Mouse (Mus musculus): ENCODE data around the gene Lins1. TPM values are rescaled to one million over a fixed set of nuclear protein-coding genes. Genes with fewer than 3 reads are reported as not detected.

Lins1 gene
- polyA plus RNA-seq (2012; rRNA removed; ENCODE audit: low replicate concordance), result 4.2 and 8.7 TPM in 2 replicates

DNA sequence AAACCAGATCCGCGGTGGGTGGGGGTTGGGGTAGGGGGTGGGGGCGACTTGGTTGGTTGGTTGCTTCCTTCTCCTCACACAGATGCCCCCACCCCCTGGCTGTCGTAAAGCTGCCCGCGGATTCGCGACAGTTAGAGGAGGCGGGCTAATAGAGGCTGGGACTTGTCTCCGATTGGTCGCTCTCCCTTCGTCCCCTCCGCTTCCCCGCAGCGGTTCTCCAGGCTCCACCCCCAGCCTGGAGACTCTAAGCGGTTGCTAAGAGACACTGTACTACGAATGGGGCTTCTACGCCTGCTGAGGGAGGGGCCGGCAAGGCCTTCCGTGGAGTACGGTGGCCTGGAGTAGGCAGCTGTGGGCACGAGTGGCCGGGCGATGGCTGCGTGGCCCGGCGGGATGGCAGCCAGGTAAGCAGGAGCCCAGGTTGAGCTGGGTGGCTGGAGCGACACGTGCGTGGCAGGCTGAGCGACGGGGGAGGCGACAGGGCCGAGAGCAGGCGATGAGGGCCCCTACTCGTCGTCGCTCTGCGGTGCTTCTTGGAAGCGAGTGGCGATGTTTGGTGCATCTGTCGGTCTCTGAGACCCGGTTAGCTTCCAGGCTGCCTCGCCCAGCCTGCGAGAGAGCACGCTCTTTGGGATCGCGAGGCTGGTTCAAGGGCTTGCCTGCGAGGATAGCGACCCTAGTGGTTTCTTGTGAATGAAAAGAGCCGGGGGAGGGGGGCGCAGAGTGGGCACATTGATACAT is at the start of gene Lins1:
Lins1 (plus strand) TSS at position 270 of the 741 bp plus-strand sequence.

DNA sequence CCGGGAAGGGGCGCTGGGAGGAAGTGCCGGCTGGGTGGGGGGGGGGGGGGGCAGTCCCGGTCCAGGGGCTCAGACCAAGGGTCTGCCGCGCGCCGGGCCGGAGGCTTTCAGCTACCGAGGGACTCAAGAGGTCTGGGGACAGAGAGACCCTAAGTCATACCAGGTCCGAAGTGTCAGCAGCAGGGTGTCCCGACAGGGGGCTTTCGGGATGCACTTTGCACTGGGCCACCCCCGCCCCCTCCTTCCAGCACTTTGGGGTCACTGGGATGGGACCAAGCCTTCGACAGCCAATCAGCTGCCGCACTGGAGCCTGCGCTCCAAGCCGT is 432 bp upstream of the Lins1 start, which contains the start of gene Asb7:
Asb7 (minus strand) TSS at position 303 of the 326 bp plus-strand sequence.

DNA sequence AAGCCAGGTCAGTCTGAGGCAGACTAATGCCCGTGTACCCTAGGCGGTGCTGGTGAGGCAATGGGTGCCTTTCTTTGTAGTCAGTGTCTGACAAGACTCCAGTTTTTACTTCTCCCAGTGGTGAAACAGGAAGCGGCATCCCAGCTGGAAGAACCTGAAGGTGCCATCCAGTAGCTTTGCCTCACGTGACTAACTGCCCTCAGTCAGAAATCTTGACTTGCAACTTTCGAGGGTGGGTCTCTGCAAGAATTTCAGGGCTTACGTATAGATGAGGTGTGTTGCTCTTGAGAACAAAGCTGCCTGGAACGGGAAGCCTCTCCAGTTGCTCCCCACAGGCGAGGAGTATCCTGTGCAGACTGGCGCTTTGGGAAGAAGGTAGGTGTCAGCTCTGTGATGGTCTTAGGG is 53.7 kb downstream of the Lins1 start, which contains the start of gene Cers3:
Cers3 (plus strand) TSS at position 128 of the 405 bp plus-strand sequence.

Other genes with a start within 250 kb of the Lins1 start
- 3.5 and 4.7 TPM in 2 replicates for gene Asb7, start 293 bp upstream of the Lins1 start, polyA plus RNA-seq (2012; rRNA removed; ENCODE audit: low replicate concordance)
- 0.05 and 0.72 TPM in 2 replicates for gene Cers3, start 53.6 kb downstream of the Lins1 start, polyA plus RNA-seq (2012; rRNA removed; ENCODE audit: low replicate concordance)
- 1.0 and 2.8 TPM in 2 replicates for gene Adamts17, start 149.8 kb downstream of the Lins1 start, polyA plus RNA-seq (2012; rRNA removed; ENCODE audit: low replicate concordance)